Mouse (Mus musculus): Measurements from ENCODE around the gene Inpp5b. TPM values are rescaled to one million over a fixed set of nuclear protein-coding genes. Genes with fewer than 3 reads are reported as not detected.

Gene Inpp5b
- polyA plus RNA-seq, 1 experiment from 2014 or later = 25.2 TPM

DNA sequence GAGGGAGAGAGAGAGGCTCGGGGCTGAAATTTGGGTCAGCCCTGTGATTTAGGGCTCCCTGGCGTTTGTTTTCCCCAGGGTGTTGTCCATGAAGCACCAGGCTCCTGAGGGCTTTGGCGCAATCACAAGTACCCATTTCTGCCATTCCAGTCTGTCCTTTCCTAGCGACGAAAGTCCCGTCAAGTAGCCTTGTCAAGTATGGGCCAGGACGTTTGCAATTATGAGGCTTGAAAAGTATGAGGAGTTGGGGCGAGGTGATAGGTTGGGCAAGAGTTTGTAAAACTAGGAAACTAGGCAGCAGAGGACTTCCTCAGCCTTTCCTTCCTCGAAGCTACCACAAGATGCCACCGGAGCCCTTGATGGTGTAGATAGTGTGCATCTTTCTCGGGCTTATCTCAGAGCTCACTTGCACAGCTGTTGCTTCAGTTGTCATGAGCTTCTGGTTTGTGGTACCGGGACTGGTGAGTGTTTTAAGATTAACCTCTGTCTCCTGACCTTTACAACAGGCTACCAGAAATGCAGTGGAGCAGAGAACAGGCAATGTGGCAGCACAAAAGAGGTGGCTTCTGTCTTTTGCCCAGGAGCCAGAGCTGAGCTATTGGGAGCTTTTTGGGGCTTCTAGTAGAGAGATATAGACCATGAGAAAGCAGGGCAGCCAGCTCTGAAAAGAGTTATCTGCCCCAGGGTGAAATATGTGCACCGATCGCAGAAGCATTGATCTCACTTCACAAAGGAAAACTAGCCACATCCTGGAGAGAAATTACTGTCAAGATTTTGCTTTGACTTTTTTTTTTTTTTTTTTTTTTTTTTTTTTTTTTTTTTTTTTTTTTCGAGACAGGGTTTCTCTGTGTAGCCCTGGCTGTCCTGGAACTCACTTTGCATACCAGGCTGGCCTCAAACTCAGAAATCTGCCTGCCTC, 10.9 kb downstream of the Inpp5b start:
- peaks cover 16% of the 10 kb centered on the region for H3K4me1 ChIP-seq
- peak overlapping the region; percentile 92 for H3K4me2 ChIP-seq (replicated peaks)
- no peak for ATAC-seq (ENCODE audit: low FRiP score, low read depth)
- no peak overlapping the region for H3K27ac ChIP-seq (replicated peaks)
- H3K36me3 ChIP-seq = no peaks in the 10 kb centered on the region; the same call in 1 of the 2 replicates
- no peaks in the 10 kb centered on the region for H3K9me3 ChIP-seq
- peaks cover 14% of the 10 kb centered on the region for H3K27me3 ChIP-seq
- 12% methylated on average over 15 of the region's 15 CpGs for WGBS
- peak overlapping the region; percentile 74 for H3K4me3 ChIP-seq
- H3K9ac ChIP-seq (replicated peaks) = peak overlapping the region; percentile 77

DNA sequence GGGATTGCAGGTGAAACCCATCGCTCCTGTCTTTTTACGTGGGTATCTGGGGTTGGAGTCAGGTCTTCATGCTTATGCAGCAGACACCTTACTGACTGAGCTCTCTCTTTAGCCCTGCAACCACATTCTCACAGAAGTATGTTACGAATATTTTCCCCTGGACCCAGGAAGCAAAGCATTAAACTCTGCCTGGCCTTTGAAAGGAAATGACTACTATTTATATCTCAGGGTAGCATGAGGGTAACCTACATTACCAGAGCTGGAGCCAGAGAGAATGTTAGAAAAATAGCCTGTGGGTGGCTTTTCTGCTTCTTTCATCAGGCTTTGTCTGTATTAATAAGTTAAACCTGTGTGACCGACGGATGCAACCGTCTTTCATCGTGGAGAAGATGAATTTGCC, 13.9 kb downstream of the Inpp5b start:
- Histone ChIP-seq H3K4me1 (peaks cover 14% of the 10 kb centered on the region), H3K9ac (replicated peaks) (no peak overlapping the region), H3K9me3 (no peaks in the 10 kb centered on the region), H3K27me3 (peaks cover 3% of the 10 kb centered on the region; the same call in 1 of the 2 replicates), H3K36me3 (0 out of 2 replicates have a peak, but pooled peaks cover 6% of the 10 kb centered on the region), H3K27ac (replicated peaks) (no peak overlapping the region), H3K4me2 (replicated peaks) (no peak overlapping the region), H3K4me3 (no peak overlapping the region)
- 76% methylated on average over 7 of the region's 7 CpGs for WGBS
- no peak for ATAC-seq (ENCODE audit: low FRiP score, low read depth)

DNA sequence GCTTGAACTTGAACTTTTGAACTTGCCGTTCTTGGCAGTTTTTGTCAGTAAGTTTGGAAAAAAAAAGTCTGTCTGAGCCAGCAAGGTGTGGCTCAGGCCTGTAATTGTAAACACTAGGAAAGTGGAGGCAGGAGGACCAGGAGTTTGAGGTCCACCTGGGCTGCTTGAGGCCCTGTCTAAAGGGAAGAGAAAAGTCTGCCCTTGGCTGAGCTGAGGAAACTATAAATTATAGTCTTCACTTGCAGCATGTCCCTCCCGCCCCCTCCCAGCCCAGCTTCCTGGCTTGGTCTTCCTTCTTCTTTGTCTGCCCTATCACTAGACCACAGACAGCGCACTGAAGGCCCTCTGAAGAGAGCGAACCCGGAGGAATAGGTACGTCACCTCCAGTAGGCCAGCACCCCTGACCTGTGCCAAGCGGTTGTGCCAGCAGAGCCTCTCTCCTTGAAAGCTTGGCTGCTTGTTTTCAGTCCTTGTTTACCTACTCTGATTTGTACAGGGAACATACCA, 17.7 kb downstream of the Inpp5b start:
- Histone ChIP-seq H3K36me3 (0 out of 2 replicates have a peak, but pooled peaks cover 6% of the 10 kb centered on the region), H3K27ac (replicated peaks) (no peak overlapping the region), H3K27me3 (no peaks in the 10 kb centered on the region), H3K4me2 (replicated peaks) (no peak overlapping the region), H3K4me3 (no peak overlapping the region), H3K9ac (replicated peaks) (no peak overlapping the region), H3K4me1 (no peaks in the 10 kb centered on the region), H3K9me3 (no peaks in the 10 kb centered on the region)
- 93% methylated on average over 7 of the region's 7 CpGs for WGBS
- no peak for ATAC-seq (ENCODE audit: low FRiP score, low read depth)

DNA sequence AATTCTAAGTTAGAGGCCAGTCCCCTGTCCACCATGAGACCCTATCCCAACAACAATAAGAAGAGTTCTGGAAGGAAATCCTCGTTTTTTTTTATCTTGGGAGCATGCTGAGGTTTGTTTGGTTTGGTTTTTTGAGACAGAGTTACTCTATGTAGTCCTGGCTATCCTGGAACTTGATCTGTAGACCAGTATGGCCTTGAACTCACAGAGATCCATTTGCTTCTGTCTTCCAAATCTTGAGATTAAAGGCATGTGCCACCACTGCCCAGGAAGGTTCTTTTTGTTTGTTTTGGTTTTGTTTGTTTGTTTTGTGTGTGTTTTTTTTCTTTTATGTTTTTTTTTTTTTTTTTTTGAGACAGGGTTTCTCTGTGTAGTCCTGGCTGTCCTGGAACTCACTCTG, 19.6 kb downstream of the Inpp5b start:
- Histone ChIP-seq H3K4me1 (no peaks in the 10 kb centered on the region), H3K27ac (replicated peaks) (no peak overlapping the region), H3K36me3 (0 out of 2 replicates have a peak, but pooled peaks cover 6% of the 10 kb centered on the region), H3K4me3 (no peak overlapping the region), H3K27me3 (no peaks in the 10 kb centered on the region), H3K4me2 (replicated peaks) (no peak overlapping the region), H3K9ac (replicated peaks) (no peak overlapping the region), H3K9me3 (no peaks in the 10 kb centered on the region)
- 61% methylated on average over 1 of the region's 1 CpGs for WGBS
- ATAC-seq (ENCODE audit: low FRiP score, low read depth) = no peak

DNA sequence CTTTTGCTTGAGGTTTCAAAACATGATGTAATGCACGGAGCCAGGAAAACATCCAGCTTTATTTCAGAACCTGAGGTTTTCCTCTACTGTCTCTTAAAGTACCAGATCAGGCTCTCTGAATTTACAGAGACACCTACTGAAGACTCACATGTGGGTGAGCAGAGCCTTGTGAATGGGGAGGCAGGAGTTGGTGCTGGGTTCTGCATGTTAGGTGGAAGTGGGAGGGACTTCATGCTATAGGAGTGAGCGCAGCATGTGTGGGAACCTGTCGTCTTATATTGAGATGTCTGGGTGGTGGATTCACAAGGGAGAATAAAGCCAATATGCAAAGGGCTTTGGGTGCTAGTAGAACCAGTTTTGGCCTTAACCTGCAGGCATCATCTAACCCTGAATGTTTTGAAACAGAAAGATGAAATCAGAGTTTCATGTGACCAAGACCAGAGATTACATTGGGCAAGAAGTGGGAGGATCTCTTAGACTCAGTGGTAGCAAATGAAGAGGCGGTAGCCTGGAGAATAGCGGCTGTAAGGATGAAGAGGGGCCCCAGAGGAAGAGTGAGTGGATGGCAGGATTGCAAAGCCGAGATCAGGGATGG, 21.3 kb downstream of the Inpp5b start:
- H3K9me3 ChIP-seq = no peaks in the 10 kb centered on the region
- no peak overlapping the region for H3K27ac ChIP-seq (replicated peaks)
- no peak overlapping the region for H3K9ac ChIP-seq (replicated peaks)

DNA sequence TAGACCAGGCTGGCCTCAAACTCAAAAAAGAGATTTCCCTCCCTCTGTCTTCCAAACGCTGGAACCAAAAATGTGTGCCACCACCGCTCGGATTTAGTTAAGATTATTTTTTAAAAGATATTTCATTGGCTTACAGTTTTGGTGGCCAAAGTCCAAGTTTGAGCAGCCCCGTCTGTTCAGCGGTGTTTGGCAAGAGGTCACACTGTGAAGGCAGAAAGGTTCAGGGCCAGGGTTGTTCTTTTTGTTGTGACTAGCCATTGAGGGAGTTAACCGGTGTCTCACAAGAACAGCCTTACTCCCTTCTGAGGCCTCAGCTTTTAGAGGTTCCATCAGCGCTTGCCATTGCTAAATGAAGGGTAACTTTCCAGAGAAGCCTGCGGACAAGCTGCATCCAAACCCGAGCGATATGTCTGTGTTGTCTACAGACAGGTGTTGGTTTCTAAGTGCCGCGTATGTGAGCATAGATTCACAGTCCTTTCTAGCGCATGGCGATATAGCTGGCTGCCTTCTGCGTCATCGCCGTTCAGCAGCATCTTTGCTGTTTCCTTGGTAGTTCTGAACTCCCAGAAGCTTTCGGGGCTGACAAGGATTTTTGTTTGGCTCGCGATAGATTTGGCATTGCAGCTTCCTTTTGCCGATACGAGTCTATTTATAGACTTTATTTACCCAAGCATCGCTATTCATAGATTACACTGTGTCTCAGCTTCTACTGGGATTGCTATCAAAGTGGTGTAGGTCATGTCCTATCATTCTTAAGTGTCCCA, 24.3 kb downstream of the Inpp5b start:
- H3K36me3 ChIP-seq = no peaks in the 10 kb centered on the region
- ATAC-seq (ENCODE audit: low FRiP score, low read depth) = no peak
- no peak overlapping the region for H3K9ac ChIP-seq (replicated peaks)
- WGBS = 93% methylated on average over 23 of the region's 23 CpGs
- no peak overlapping the region for H3K4me2 ChIP-seq (replicated peaks)
- H3K27me3 ChIP-seq = no peaks in the 10 kb centered on the region
- H3K4me1 ChIP-seq = no peaks in the 10 kb centered on the region
- H3K27ac ChIP-seq (replicated peaks) = no peak overlapping the region
- H3K4me3 ChIP-seq = no peak overlapping the region
- no peaks in the 10 kb centered on the region for H3K9me3 ChIP-seq

More for the DNA sequence above, 21.3 kb downstream of the Inpp5b start:
- no peaks in the 10 kb centered on the region for H3K27me3 ChIP-seq
- H3K4me2 ChIP-seq (replicated peaks) = no peak overlapping the region
- 90% methylated on average over 6 of the region's 6 CpGs for WGBS
- H3K36me3 ChIP-seq = 0 out of 2 replicates have a peak, but pooled peaks cover 6% of the 10 kb centered on the region
- no peaks in the 10 kb centered on the region for H3K4me1 ChIP-seq
- no peak overlapping the region for H3K4me3 ChIP-seq
- ATAC-seq (ENCODE audit: low FRiP score, low read depth) = no peak

DNA sequence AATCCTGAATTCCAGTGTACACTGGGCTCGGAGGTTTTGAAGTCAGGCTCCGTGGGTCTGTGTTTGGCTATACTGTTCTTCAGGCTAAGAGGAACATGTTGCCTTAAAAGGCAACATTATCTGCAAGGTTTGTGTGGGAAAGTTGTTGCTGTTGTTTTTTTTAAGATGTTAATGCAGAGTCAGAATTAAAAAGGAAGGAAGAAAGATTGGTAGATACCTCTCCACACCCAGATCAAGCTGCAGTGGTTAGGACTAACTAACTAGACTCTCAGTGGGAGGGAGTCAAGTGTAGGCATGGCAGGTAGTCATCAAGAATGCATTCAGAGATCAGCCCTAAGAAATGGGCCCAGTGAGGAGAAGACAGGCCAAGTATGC, 24.9 kb downstream of the Inpp5b start:
- H3K27me3 ChIP-seq = no peaks in the 10 kb centered on the region
- no peak overlapping the region for H3K9ac ChIP-seq (replicated peaks)
- H3K4me2 ChIP-seq (replicated peaks) = no peak overlapping the region
- H3K4me1 ChIP-seq = no peaks in the 10 kb centered on the region
- 92% methylated on average over 2 of the region's 2 CpGs for WGBS
- H3K4me3 ChIP-seq = no peak overlapping the region
- H3K9me3 ChIP-seq = no peaks in the 10 kb centered on the region
- H3K27ac ChIP-seq (replicated peaks) = no peak overlapping the region
- ATAC-seq (ENCODE audit: low FRiP score, low read depth) = no peak
- no peaks in the 10 kb centered on the region for H3K36me3 ChIP-seq

DNA sequence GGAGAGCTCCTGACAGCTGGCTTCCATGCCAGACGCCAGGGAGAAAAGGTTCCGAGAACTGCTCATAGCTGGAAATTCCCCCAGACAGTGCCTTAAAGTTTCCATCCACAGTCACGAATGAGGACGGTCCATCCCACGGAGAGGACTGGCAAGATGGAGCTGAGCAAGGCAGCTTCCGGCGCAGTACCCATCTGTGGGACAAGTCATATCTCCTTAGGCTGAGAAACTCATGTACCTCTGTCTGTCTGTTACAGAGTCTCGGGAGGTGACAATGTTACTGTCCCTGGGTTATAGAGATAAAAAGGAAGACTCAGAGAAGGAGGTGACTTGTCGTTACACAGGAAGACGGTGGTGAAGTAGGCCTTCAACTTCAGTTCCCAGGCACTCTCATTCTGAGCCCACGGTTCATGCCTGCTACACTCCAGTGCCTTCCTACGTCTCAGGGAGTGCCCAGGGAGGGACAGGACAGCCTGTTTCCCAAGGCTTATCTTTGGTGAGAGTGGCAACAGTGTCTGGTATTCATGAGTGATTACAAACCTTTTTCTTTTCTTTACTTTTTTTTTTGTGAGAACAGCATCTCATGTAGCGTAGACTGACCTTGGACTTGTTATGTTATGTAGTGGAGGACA, 27.4 kb downstream of the Inpp5b start:
- ATAC-seq (ENCODE audit: low FRiP score, low read depth) = no peak
- Histone ChIP-seq H3K36me3 (no peaks in the 10 kb centered on the region), H3K27ac (replicated peaks) (no peak overlapping the region), H3K4me1 (no peaks in the 10 kb centered on the region), H3K9me3 (no peaks in the 10 kb centered on the region), H3K9ac (replicated peaks) (no peak overlapping the region), H3K4me3 (no peak overlapping the region), H3K27me3 (no peaks in the 10 kb centered on the region), H3K4me2 (replicated peaks) (no peak overlapping the region)
- 86% methylated on average over 13 of the region's 13 CpGs for WGBS

DNA sequence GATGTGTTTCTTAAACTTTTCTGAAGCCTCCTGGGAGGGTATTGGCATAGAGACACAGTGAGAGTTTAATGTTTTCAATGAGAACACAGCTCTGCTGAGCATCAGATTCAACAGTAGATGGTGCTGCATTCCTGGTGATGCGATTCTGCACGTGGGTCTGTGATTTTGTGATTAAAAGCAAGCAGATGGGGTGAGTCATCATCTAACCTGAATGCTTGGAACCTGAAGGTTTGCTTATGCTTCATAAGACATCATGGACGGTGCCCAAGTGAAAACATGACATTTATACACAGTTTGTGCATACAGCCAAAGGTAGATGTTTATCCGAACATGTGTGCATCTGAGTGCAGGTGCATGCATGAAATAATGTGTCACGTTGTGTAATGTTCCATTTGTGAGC, 29.0 kb downstream of the Inpp5b start:
- no peaks in the 10 kb centered on the region for H3K36me3 ChIP-seq
- no peak overlapping the region for H3K4me2 ChIP-seq (replicated peaks)
- H3K9ac ChIP-seq (replicated peaks) = no peak overlapping the region
- no peaks in the 10 kb centered on the region for H3K27me3 ChIP-seq
- WGBS = 75% methylated on average over 5 of the region's 5 CpGs
- no peak overlapping the region for H3K27ac ChIP-seq (replicated peaks)
- ATAC-seq (ENCODE audit: low FRiP score, low read depth) = no peak
- no peak overlapping the region for H3K4me3 ChIP-seq
- H3K9me3 ChIP-seq = no peaks in the 10 kb centered on the region
- H3K4me1 ChIP-seq = no peaks in the 10 kb centered on the region

DNA sequence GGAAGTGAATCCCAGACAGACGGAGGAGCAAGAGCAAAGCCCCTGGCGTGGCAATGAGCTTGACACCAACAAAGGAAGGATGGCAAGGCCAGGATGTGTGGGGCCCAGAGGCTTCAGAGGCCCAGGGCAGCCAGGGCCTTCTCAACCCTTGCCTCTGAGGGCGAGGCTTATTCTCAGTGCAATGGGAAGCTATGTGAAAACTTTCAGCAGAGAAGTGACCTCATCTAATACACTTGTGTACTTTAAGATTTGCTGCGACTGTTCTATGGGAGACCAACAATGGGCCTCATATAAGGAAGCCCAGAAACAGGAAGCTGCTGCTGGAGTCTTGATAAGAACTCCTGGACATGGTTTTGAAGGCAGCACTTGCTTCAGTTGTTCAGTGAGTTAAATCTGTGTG, 30.5 kb downstream of the Inpp5b start:
- Histone ChIP-seq H3K9me3 (no peaks in the 10 kb centered on the region), H3K9ac (replicated peaks) (no peak overlapping the region), H3K4me1 (no peaks in the 10 kb centered on the region), H3K4me3 (no peak overlapping the region), H3K27ac (replicated peaks) (no peak overlapping the region), H3K27me3 (no peaks in the 10 kb centered on the region), H3K36me3 (no peaks in the 10 kb centered on the region), H3K4me2 (replicated peaks) (no peak overlapping the region)
- WGBS = 63% methylated on average over 4 of the region's 4 CpGs
- ATAC-seq (ENCODE audit: low FRiP score, low read depth) = no peak

DNA sequence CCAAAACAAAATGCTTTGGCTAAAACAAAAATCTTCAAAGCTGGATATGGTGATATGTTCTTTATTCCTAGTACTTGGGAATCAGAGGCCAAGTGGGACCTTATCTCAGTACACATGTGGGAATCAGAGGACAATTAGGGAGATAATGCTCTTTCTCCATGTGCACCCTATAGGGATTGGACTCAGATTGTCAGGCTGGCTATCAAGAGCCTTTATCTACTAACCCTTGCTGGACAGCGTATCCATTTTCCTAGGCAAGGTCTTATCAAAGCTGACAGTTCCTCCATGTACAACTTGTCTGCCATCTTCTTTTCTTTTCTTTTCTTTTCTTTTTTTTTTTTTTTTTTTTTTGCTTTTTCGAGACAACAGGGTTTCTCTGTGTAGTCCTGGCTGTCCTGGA, 31.8 kb downstream of the Inpp5b start:
- Histone ChIP-seq H3K27ac (replicated peaks) (no peak overlapping the region), H3K36me3 (0 out of 2 replicates have a peak, but pooled peaks cover 5% of the 10 kb centered on the region), H3K9ac (replicated peaks) (no peak overlapping the region), H3K4me2 (replicated peaks) (no peak overlapping the region), H3K4me3 (no peak overlapping the region), H3K9me3 (no peaks in the 10 kb centered on the region), H3K4me1 (no peaks in the 10 kb centered on the region), H3K27me3 (no peaks in the 10 kb centered on the region)
- ATAC-seq (ENCODE audit: low FRiP score, low read depth) = no peak
- WGBS = 62% methylated on average over 2 of the region's 2 CpGs
